ENCODE assay signal across 9 mouse cellular contexts in the genomic region with DNA sequence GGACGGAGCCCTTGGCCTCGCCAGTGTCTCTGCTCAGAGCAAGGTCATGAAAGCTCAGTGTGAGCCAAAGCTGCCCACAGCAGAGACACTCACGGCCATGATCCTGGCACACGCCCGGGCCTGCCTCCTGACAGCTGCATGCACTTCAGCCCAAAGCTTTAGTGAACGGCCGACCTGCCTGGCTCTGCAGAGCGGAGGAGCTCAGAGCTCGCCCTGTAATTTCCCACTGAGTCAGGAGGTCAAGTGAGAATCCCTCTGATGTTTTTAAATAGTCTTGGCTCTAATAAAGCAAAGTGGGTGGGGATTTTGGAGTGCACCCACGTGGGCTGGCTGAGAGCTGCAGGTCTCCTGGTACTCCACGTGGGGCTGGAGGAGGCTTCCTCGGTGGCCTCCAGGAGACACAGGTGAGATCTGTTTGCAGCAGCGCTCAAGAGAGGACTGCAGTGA. TPM values are rescaled to one million over a fixed set of nuclear protein-coding genes. Genes with fewer than 3 reads are reported as not detected.
DNase-seq lines count a peak whose midpoint lies in the region; ATAC-seq lines count a peak whose summit lies in the region.
"Had no signal": no experiment of that assay in that cellular context is flagged by ENCODE, and none has a peak within 500 bp of the region (broad histone marks: within the 10 kb centered on the region; RNA-seq: fewer than 3 reads in every experiment).

No protein-coding gene starts in this region.

- DNase-seq in cerebellum, postnatal 14 days = peak; percentile 14 to 29
- DNase-seq in cerebellum, adult 9-10 months = no peak
- DNase-seq in adrenal gland, adult 2 months = peak; percentile 94
- peak; percentile 88 for DNase-seq in gastrocnemius, adult 18-20 months (ENCODE audit: low spot score)
- peak; percentile 18 for DNase-seq in hindlimb bud, embryonic 11.5 days (ENCODE audit: extremely low spot score, low read depth, low spot score)
- peak; percentile 39 for DNase-seq in mesoderm, embryonic 11.5 days (ENCODE audit: low read depth, low spot score)
- DNase-seq in layer of hippocampus, adult 8-10 months (ENCODE audit: low spot score in 2 of 2) = no peak

- no peak for ATAC-seq in erythroid progenitor cell, adult 5-6 weeks (replicated peaks; ENCODE audit: low FRiP score, poor library complexity, severe bottlenecking)

RNA-seq across cellular contexts. Expression of a gene that starts 3.3 kb away (rescaled TPM):
- under 1 TPM; 0.14 to 0.41 TPM for total RNA-seq in adrenal gland, adult 2 months (2021)
- 0.28 and 0.35 TPM in 2 replicates for polyA plus RNA-seq in adrenal gland, adult 2 months (2012; rRNA removed)
- 100 to 1,000 TPM; 114 to 164 TPM for total RNA-seq in gastrocnemius, adult 18-20 months (2021)
- total RNA-seq in erythroid progenitor cell, adult 5-6 weeks (2015; ENCODE audit: low replicate concordance) = not detected in 2 replicates
- total RNA-seq in erythroid progenitor cell, adult 5-6 weeks (2017; ENCODE audit: low replicate concordance) = not detected in 2 replicates
- not detected for total RNA-seq in layer of hippocampus, adult 8-10 months (2022)
- total RNA-seq: common myeloid progenitor, adult 5-6 weeks had no signal

Comparison
In these comparisons a context has a peak if more than half of its experiments do, and no peak if none do; other contexts are left out.
1. DNase-seq: peak in cerebellum, postnatal 14 days (2 of 2), adrenal gland, adult 2 months (single experiment), gastrocnemius, adult 18-20 months (single experiment), hindlimb bud, embryonic 11.5 days (single experiment) and mesoderm, embryonic 11.5 days (single experiment); none in cerebellum, adult 9-10 months (single experiment) and layer of hippocampus, adult 8-10 months (0 of 2).
2. RNA of a gene that starts 3.3 kb away (total RNA-seq): 114 to 164 TPM in gastrocnemius, adult 18-20 months; 0.14 to 0.41 TPM in adrenal gland, adult 2 months, not detected in erythroid progenitor cell, adult 5-6 weeks and not detected in layer of hippocampus, adult 8-10 months; every median in the first group is over 10 times any median in the second.